Mouse (Mus musculus) limb, embryonic 14.5 days (tissue): ENCODE measurements around the gene Fads2. TPM values are rescaled to one million over a fixed set of nuclear protein-coding genes. Genes with fewer than 3 reads are reported as not detected.

Experiments
- ATAC-seq: fragments of 200-750 bp; cut with Nextera tagmentation; 2 replicates; pipeline ENCODE4 v1.8.0; 2017; ENCODE audit warnings: low read depth, moderate number of reproducible peaks, moderate TSS enrichment; ENCODE audit not compliant: low FRiP score
- DNase-seq: peaks from one replicate; pipeline ENCODE4 v3.0.0-alpha.2; 2015; ENCODE audit warnings: low spot score
- H3K27ac ChIP-seq: fragments of 300-500 bp; sonication (generic); replicated peaks from 2 replicates; pipeline ENCODE4 v1.5.1; 2014; ENCODE audit warnings: low read depth, mild to moderate bottlenecking, low read length, moderate library complexity, mixed read lengths
- H3K27me3 ChIP-seq: fragments of 300-500 bp; sonication (generic); 2 replicates; pipeline ENCODE4 v1.6.1; 2014; ENCODE audit warnings: low read length, mixed read lengths; ENCODE audit not compliant: control insufficient read depth, insufficient read depth
- H3K36me3 ChIP-seq: fragments of 300-500 bp; sonication (generic); 2 replicates; pipeline ENCODE4 v1.6.1; 2014; ENCODE audit warnings: mild to moderate bottlenecking, low read length, moderate library complexity, mixed read lengths; ENCODE audit not compliant: control insufficient read depth, insufficient read depth
- H3K4me1 ChIP-seq: fragments of 300-500 bp; sonication (generic); 2 replicates; pipeline ENCODE4 v1.6.1; 2014; ENCODE audit warnings: antibody characterized with exemption, low read length, mixed read lengths; ENCODE audit not compliant: control insufficient read depth, insufficient read depth
- H3K4me2 ChIP-seq: fragments of 300-500 bp; sonication (generic); replicated peaks from 2 replicates; pipeline ENCODE4 v1.6.1; 2014; ENCODE audit warnings: low read depth, mild to moderate bottlenecking, low read length, moderate library complexity; ENCODE audit not compliant: severe bottlenecking
- H3K4me3 ChIP-seq: fragments of 300-500 bp; sonication (generic); replicated peaks from 2 replicates; pipeline ENCODE4 v1.5.1; 2014; ENCODE audit warnings: low read length
- H3K9ac ChIP-seq: fragments of 300-500 bp; sonication (generic); 2 replicates; pipeline ENCODE4 v1.6.1; 2014; ENCODE audit warnings: mild to moderate bottlenecking, low read depth, low read length, moderate library complexity; ENCODE audit not compliant: severe bottlenecking
- H3K9me3 ChIP-seq: fragments of 300-500 bp; sonication (generic); 2 replicates; pipeline ENCODE4 v1.6.1; 2016; ENCODE audit warnings: low read length; ENCODE audit not compliant: control insufficient read depth
- POLR2A ChIP-seq: fragments of 200-500 bp; IDR thresholded peaks from 2 replicates; pipeline ENCODE4 v1.8.0; 2012; ENCODE audit warnings: inconsistent platforms, mild to moderate bottlenecking, moderate library complexity, borderline replicate concordance; ENCODE audit not compliant: insufficient read depth, insufficient read length; ENCODE audit errors: extremely low read depth
- WGBS: fragments of 180-500 bp; shearing (Covaris S2); extraction: QIAGEN DNeasy Blood & Tissue Kit; methylation state at CpG from one replicate; pipeline ENCODE4 v1.1.7; 2014; 5-methylcytosine and 5-hydroxymethylcytosine counted together
- polyA plus RNA-seq, 2 experiments: library from polyadenylated mRNA; depleted of rRNA in 1 of 2; stranded (reverse) in 1 of 2; unstranded in 1 of 2; fragments of >200 nt; fragmentation: Nextera tagmentation in 1 of 2; extraction: Ambion mirVana in 1 of 2; gene quantifications; 2 replicates each; pipeline versions ENCODE4 v1.2.1 to v1.2.3; 2012 to 2014

Fads2 gene
- polyA plus RNA-seq, 2 experiments: 26.4 to 80.3 TPM

DNA sequence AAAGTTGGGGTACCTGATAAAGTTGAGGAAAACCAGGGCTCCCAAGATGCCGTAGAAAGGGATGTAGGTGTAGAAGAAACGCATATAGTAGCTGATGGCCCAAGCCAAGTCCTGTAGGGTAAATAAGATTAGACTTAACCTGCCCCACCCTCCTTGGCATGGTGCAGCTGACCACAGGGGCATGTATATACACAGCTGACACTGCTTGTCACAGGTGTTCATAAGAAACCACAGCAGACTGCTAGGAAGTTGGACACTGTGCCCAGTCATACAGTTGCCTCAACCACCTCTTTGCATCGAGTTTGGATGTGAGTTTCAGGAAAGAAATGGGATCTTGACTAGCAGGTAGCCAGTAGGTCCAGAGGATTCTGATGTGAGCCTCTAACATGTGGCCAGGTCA, 35.0 kb downstream of the Fads2 start:
- DNase-seq: no peak
- Histone ChIP-seq H3K4me3 (no peak overlapping the region), H3K9ac (no peak overlapping the region), H3K4me2 (no peak overlapping the region), H3K27me3 (no peaks in the 10 kb centered on the region), H3K4me1 (no peaks in the 10 kb centered on the region), H3K9me3 (no peaks in the 10 kb centered on the region), H3K36me3 (peaks cover 95% of the 10 kb centered on the region), H3K27ac (no peak overlapping the region)
- 88% methylated on average over 3 of the region's 3 CpGs for WGBS
- TF ChIP-seq POLR2A: no peak
- ATAC-seq: no peak

DNA sequence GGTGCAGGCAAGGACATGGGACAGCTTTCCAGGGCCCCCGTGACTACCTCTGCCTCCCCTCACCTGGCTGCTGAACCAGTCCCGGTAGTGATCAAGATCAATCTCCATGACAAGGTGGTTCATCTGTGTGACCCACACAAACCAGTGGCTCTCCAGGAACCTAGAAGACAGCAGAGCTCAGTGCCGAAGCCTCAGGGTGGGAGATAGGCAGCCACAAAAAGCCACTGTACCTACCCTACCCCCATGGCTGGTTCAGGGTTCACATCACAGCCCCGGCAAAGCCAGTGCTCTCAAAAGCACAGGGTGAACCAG, 35.4 kb downstream of the Fads2 start:
- no peaks in the 10 kb centered on the region for H3K4me1 ChIP-seq
- DNase-seq: no peak
- H3K9ac ChIP-seq: no peak overlapping the region
- H3K36me3 ChIP-seq: peaks cover 95% of the 10 kb centered on the region
- H3K9me3 ChIP-seq: no peaks in the 10 kb centered on the region
- H3K27me3 ChIP-seq: no peaks in the 10 kb centered on the region
- no peak for TF ChIP-seq POLR2A
- no peak overlapping the region for H3K4me3 ChIP-seq
- WGBS: 96% methylated on average over 4 of the region's 4 CpGs
- H3K27ac ChIP-seq: no peak overlapping the region
- no peak overlapping the region for H3K4me2 ChIP-seq
- ATAC-seq: no peak

DNA sequence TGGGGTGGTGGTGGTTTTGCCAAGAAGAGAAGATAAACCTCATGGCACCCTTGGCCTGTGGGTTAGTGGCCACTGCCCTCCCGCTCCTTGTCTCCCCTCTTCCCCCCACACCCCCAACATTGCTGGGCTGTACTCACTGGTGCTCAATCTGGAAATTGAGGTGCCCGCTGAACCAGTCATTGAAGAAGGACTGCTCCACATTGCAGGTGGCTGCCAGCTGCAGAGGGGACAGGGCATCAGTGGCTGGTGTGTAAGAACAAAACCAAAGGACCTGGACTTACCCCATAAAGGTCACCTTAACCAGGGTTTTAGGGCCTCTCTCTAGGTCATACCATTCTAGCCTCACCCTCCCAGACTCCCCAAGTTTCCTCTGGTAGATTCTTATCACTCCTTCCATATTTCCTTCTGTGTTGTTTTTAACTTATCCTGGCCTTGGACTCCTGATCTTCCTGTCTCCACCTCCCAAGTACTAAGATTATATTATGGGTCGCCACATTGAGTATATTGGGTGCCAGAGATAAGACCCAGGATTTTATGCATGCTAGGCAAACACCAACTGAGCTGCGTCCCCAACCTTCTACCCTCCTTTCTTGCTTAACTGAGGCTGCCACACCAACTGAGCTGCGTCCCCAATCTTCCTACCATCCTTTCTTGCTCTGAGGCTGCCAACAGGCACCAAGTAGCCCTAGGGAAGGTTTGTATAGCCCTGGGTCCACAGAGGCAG, 35.9 kb downstream of the Fads2 start:
- WGBS: 92% methylated on average over 5 of the region's 5 CpGs
- TF ChIP-seq POLR2A: no peak
- peaks cover 95% of the 10 kb centered on the region for H3K36me3 ChIP-seq

DNA sequence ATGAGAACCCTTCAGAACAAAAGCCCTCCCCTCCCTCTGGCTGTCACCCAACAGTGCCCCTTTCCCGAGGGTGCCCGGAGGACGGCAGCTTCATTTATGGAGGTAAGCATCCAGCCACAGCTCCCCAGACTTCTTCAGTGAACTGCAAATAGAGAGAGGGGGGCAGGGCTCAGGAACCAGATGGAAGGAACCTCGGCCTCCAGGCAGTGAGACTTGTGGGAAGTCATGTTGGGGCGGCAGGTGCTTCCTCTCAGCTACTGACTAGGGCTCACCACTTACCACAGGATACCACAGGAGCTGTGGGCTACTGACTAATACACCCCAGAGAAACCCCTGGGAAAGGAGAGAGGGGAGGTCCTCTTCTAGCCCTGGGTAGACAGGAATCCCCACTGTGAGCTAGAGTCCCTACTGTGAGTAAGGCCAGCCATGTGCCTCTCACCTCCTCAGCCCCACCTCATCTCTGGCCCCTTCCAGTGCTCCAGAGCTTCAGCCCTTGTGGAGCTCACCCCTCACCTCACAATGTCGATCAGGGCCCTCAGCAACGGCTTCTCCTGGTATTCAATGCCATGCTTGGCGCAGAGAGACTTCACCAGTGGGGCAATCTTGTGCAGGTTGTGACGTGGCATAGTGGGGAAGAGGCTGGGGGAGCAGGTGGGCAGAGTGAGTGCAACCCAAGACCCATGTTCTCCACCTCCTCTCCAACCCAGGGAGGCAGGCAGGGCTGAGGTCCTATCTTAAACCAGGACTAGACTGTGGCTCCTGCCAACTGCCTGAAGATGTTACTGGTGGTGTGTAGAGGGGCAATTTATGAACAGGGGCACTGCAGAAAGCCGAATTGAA, 37.2 kb downstream of the Fads2 start:
- no peak for TF ChIP-seq POLR2A
- Histone ChIP-seq H3K4me3 (no peak overlapping the region), H3K9ac (no peak overlapping the region), H3K27ac (no peak overlapping the region), H3K4me1 (no peaks in the 10 kb centered on the region), H3K9me3 (no peaks in the 10 kb centered on the region), H3K27me3 (no peaks in the 10 kb centered on the region), H3K4me2 (no peak overlapping the region), H3K36me3 (peaks cover 82% of the 10 kb centered on the region)
- WGBS: 88% methylated on average over 8 of the region's 10 CpGs
- no peak for ATAC-seq
- no peak for DNase-seq

More for the DNA sequence above, 35.9 kb downstream of the Fads2 start:
- DNase-seq (no peak), ATAC-seq (no peak)
- Histone ChIP-seq H3K27ac (no peak overlapping the region), H3K4me1 (no peaks in the 10 kb centered on the region), H3K9me3 (no peaks in the 10 kb centered on the region), H3K9ac (no peak overlapping the region), H3K4me3 (no peak overlapping the region), H3K4me2 (no peak overlapping the region), H3K27me3 (no peaks in the 10 kb centered on the region)

DNA sequence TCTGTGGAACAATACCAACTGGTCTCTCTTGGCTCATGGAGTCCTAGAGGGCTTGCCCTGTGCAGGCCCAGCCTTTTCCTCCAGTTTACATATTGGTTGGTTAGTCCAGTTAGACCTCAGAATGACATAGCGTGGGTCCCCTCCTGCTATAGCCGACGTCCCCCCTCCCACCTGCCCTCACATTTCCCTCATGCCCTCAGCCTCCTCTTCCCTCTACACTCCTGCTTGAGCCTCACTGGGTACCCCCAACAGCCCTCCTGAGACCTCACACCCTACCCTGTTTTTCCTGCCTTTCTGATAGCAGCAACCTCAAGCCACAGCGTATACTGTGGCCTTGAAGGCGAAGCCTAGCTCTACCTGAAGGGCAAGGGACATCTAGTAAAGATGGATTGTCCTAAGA, 38.7 kb downstream of the Fads2 start:
- no peak for TF ChIP-seq POLR2A
- peaks cover 68% of the 10 kb centered on the region for H3K36me3 ChIP-seq
- WGBS: 92% methylated on average over 5 of the region's 5 CpGs

More for the DNA sequence above, 38.7 kb downstream of the Fads2 start:
- ATAC-seq (no peak), DNase-seq (no peak)
- Histone ChIP-seq H3K9ac (no peak overlapping the region), H3K9me3 (no peaks in the 10 kb centered on the region), H3K27ac (no peak overlapping the region), H3K27me3 (no peaks in the 10 kb centered on the region), H3K4me1 (peaks cover 3% of the 10 kb centered on the region), H3K4me3 (no peak overlapping the region), H3K4me2 (no peak overlapping the region)
